20 mouse cellular contexts compared by ENCODE assay signal in the genomic region with DNA sequence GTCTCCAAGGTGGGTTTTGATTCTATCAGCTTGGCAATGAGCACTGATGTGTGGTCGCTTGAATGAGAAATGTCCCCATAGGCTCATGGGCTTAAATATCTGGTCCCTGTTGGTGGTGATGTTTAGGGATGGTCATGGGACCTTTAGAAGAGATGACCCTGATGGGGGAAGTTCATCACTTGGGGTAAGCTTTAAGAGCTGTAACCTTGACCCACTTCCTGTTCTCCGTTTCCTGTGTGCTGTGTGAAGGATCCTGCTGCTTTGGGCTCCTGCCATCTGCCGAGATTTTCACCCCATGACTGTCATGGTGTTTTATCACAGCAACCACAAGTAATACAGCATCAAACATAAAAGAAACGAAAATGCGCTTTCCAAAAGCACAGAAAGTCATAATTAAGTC.
DNase-seq lines count a peak whose midpoint lies in the region.
"Had no signal": no experiment of that assay in that cellular context is flagged by ENCODE, and none has a peak within 500 bp of the region (broad histone marks: within the 10 kb centered on the region; RNA-seq: fewer than 3 reads in every experiment).

No protein-coding gene starts in this region.

- DNase-seq in CD4-positive helper T cell, adult 2 months (ENCODE audit: low read depth, low spot score): peak; percentile 16
- peak; percentile 15 for DNase-seq in T-cell, adult 2 months (ENCODE audit: low spot score)
- DNase-seq in induced T-regulatory cell, adult 2 months (ENCODE audit: low read depth): peak; percentile 5
- DNase-seq in splenic B cell, adult 2 months (ENCODE audit: low read depth, low spot score): peak; percentile 32
- no peak for DNase-seq in limb, embryonic 10.5 days (ENCODE audit: low spot score)
- no peak for DNase-seq in left cerebral cortex, adult 8-10 months (ENCODE audit: low spot score in 2 of 2)
- DNase-seq: adrenal gland, adult 2 months; adrenal gland, postnatal 25 days; cerebellum, adult 2 months; cerebellum, postnatal 10 days; forebrain, postnatal 0 days; gastrocnemius, adult 2 months; gastrocnemius, postnatal 25 days; heart, postnatal 36 days had no signal

- H3K36me3 ChIP-seq in splenic B cell, adult 2 months (ENCODE audit: control insufficient read depth, insufficient read depth, low read length, poor library complexity, severe bottlenecking): no peaks in the 10 kb centered on the region
- no peaks in the 10 kb centered on the region for H3K36me3 ChIP-seq in limb, embryonic 10.5 days
- H3K36me3 ChIP-seq: embryonic facial prominence, embryonic 12.5 days; forebrain, embryonic 12.5 days; heart, embryonic 13.5 days; hindbrain, embryonic 12.5 days had no signal

- no peaks in the 10 kb centered on the region for H3K4me1 ChIP-seq in limb, embryonic 10.5 days
- H3K4me1 ChIP-seq: heart, embryonic 13.5 days; hindbrain, embryonic 12.5 days had no signal

- no peak overlapping the region for H3K27ac ChIP-seq in limb, embryonic 10.5 days
- H3K27ac ChIP-seq: embryonic facial prominence, embryonic 12.5 days; forebrain, embryonic 12.5 days; gastrocnemius, adult 2 months; heart, embryonic 13.5 days; hindbrain, embryonic 12.5 days had no signal

- no peak overlapping the region for H3K4me3 ChIP-seq in limb, embryonic 10.5 days
- H3K4me3 ChIP-seq: embryonic facial prominence, embryonic 12.5 days; forebrain, embryonic 12.5 days; gastrocnemius, adult 2 months; heart, embryonic 13.5 days; hindbrain, embryonic 12.5 days had no signal

- H3K27me3 ChIP-seq in splenic B cell, adult 2 months (ENCODE audit: control insufficient read depth, insufficient read depth, low read length, poor library complexity, severe bottlenecking): no peaks in the 10 kb centered on the region
- H3K27me3 ChIP-seq in limb, embryonic 10.5 days (ENCODE audit: low read depth, poor library complexity, severe bottlenecking): peaks cover 6% of the 10 kb centered on the region; the same call in 1 of the 2 replicates
- H3K27me3 ChIP-seq: CH12.LX; embryonic facial prominence, embryonic 12.5 days; forebrain, embryonic 12.5 days; heart, embryonic 13.5 days; hindbrain, embryonic 12.5 days; Patski had no signal

- no peaks in the 10 kb centered on the region for H3K9me3 ChIP-seq in limb, embryonic 10.5 days (replicated peaks)
- H3K9me3 ChIP-seq: embryonic facial prominence, embryonic 12.5 days; forebrain, embryonic 12.5 days; heart, embryonic 13.5 days had no signal

- WGBS in limb, embryonic 10.5 days: 87% methylated on average over 5 of the region's 5 CpGs

Comparison
In these comparisons a context has a peak if more than half of its experiments do, and no peak if none do; other contexts are left out.
1. DNase-seq: peak in CD4-positive helper T cell, adult 2 months (single experiment), T-cell, adult 2 months (single experiment), induced T-regulatory cell, adult 2 months (single experiment) and splenic B cell, adult 2 months (single experiment); none in limb, embryonic 10.5 days (single experiment) and left cerebral cortex, adult 8-10 months (0 of 2).